Mouse (Mus musculus): ENCODE data around the gene Slamf9. TPM values are rescaled to one million over a fixed set of nuclear protein-coding genes. Genes with fewer than 3 reads are reported as not detected.
A peak's percentile ranks its signal among the peaks of the same experiment; 100 is the strongest.

Slamf9 gene
- polyA plus RNA-seq, 1 experiment from 2014 or later, result 0.23 TPM

GRCm38 (mm10) chr1:172484671-172485070 lies 9.5 kb downstream of the Slamf9 start:
- Histone ChIP-seq H3K27ac (ENCODE audit: low read depth, low read length) (no peak overlapping the region), H3K4me1 (ENCODE audit: control insufficient read depth, insufficient read depth, low read depth, low read length) (peaks cover 46% of the 10 kb centered on the region), H3K4me3 (ENCODE audit: low read length) (peak overlapping the region; percentile 69), H3K36me3 (ENCODE audit: control insufficient read depth, insufficient read depth, low read length) (no peaks in the 10 kb centered on the region), H3K9me3 (ENCODE audit: control insufficient read depth, low read length) (no peaks in the 10 kb centered on the region), H3K27me3 (replicated peaks; ENCODE audit: control insufficient read depth, insufficient read depth, low read length) (peaks cover 3% of the 10 kb centered on the region; the same call in 1 of the 2 replicates), H3K4me2 (ENCODE audit: low read length) (peak overlapping the region; percentile 90), H3K9ac (ENCODE audit: low read depth, low read length) (peak overlapping the region; percentile 49)
- no peak for ATAC-seq
- WGBS, result 47% methylated on average over 13 of the region's 13 CpGs

GRCm38 (mm10) chr1:172485821-172486220 lies 10.7 kb downstream of the Slamf9 start:
- Histone ChIP-seq H3K36me3 (ENCODE audit: control insufficient read depth, insufficient read depth, low read length) (no peaks in the 10 kb centered on the region), H3K27ac (ENCODE audit: low read depth, low read length) (no peak overlapping the region), H3K4me1 (ENCODE audit: control insufficient read depth, insufficient read depth, low read depth, low read length) (peaks cover 51% of the 10 kb centered on the region), H3K4me3 (ENCODE audit: low read length) (peak overlapping the region; percentile 13), H3K4me2 (ENCODE audit: low read length) (peak overlapping the region; percentile 90), H3K9ac (ENCODE audit: low read depth, low read length) (0 out of 2 replicates have a peak overlapping the region, but pooled peaks have one; percentile 24), H3K27me3 (replicated peaks; ENCODE audit: control insufficient read depth, insufficient read depth, low read length) (no peaks in the 10 kb centered on the region), H3K9me3 (ENCODE audit: control insufficient read depth, low read length) (no peaks in the 10 kb centered on the region)
- no peak for ATAC-seq
- WGBS, result 18% methylated on average over 6 of the region's 6 CpGs

- Histone ChIP-seq H3K27ac (ENCODE audit: low read depth, low read length) (no peak overlapping the region), H3K27me3 (replicated peaks; ENCODE audit: control insufficient read depth, insufficient read depth, low read length) (no peaks in the 10 kb centered on the region), H3K4me2 (ENCODE audit: low read length) (peak overlapping the region; percentile 90), H3K9me3 (ENCODE audit: control insufficient read depth, low read length) (no peaks in the 10 kb centered on the region), H3K4me1 (ENCODE audit: control insufficient read depth, insufficient read depth, low read depth, low read length) (peaks cover 51% of the 10 kb centered on the region), H3K4me3 (ENCODE audit: low read length) (peak overlapping the region; percentile 13), H3K36me3 (ENCODE audit: control insufficient read depth, insufficient read depth, low read length) (no peaks in the 10 kb centered on the region), H3K9ac (ENCODE audit: low read depth, low read length) (0 out of 2 replicates have a peak overlapping the region, but pooled peaks have one; percentile 24)
- ATAC-seq, result no peak
- WGBS, result 14% methylated on average over 4 of the region's 4 CpGs
These were observed 11.1 kb downstream of the Slamf9 start for GRCm38 (mm10) chr1:172486236-172486635.

GRCm38 (mm10) chr1:172486651-172487050 lies 11.5 kb downstream of the Slamf9 start:
- 43% methylated on average over 5 of the region's 5 CpGs for WGBS
- no peaks in the 10 kb centered on the region for H3K9me3 ChIP-seq (ENCODE audit: control insufficient read depth, low read length)
- H3K4me1 ChIP-seq (ENCODE audit: control insufficient read depth, insufficient read depth, low read depth, low read length), result peaks cover 51% of the 10 kb centered on the region
- no peaks in the 10 kb centered on the region for H3K27me3 ChIP-seq (replicated peaks; ENCODE audit: control insufficient read depth, insufficient read depth, low read length)
- no peaks in the 10 kb centered on the region for H3K36me3 ChIP-seq (ENCODE audit: control insufficient read depth, insufficient read depth, low read length)
- H3K4me2 ChIP-seq (ENCODE audit: low read length), result peak overlapping the region; percentile 90
- no peak overlapping the region for H3K9ac ChIP-seq (ENCODE audit: low read depth, low read length)
- no peak overlapping the region for H3K27ac ChIP-seq (ENCODE audit: low read depth, low read length)
- no peak for ATAC-seq
- H3K4me3 ChIP-seq (ENCODE audit: low read length), result peak overlapping the region; percentile 13

GRCm38 (mm10) chr1:172487859-172488258 lies 12.7 kb downstream of the Slamf9 start:
- Histone ChIP-seq H3K4me2 (ENCODE audit: low read length) (no peak overlapping the region), H3K9ac (ENCODE audit: low read depth, low read length) (no peak overlapping the region), H3K27ac (ENCODE audit: low read depth, low read length) (no peak overlapping the region), H3K4me3 (ENCODE audit: low read length) (no peak overlapping the region), H3K27me3 (replicated peaks; ENCODE audit: control insufficient read depth, insufficient read depth, low read length) (no peaks in the 10 kb centered on the region), H3K9me3 (ENCODE audit: control insufficient read depth, low read length) (no peaks in the 10 kb centered on the region), H3K36me3 (ENCODE audit: control insufficient read depth, insufficient read depth, low read length) (0 out of 2 replicates have a peak, but pooled peaks cover 2% of the 10 kb centered on the region), H3K4me1 (ENCODE audit: control insufficient read depth, insufficient read depth, low read depth, low read length) (peaks cover 50% of the 10 kb centered on the region)
- no peak for ATAC-seq
- 79% methylated on average over 4 of the region's 4 CpGs for WGBS

- WGBS, result 81% methylated on average over 7 of the region's 7 CpGs
- H3K36me3 ChIP-seq (ENCODE audit: control insufficient read depth, insufficient read depth, low read length), result 0 out of 2 replicates have a peak, but pooled peaks cover 3% of the 10 kb centered on the region
- H3K27ac ChIP-seq (ENCODE audit: low read depth, low read length), result no peak overlapping the region
- no peak overlapping the region for H3K4me3 ChIP-seq (ENCODE audit: low read length)
- ATAC-seq, result no peak
- H3K27me3 ChIP-seq (replicated peaks; ENCODE audit: control insufficient read depth, insufficient read depth, low read length), result no peaks in the 10 kb centered on the region
- no peaks in the 10 kb centered on the region for H3K9me3 ChIP-seq (ENCODE audit: control insufficient read depth, low read length)
- no peak overlapping the region for H3K4me2 ChIP-seq (ENCODE audit: low read length)
- peaks cover 40% of the 10 kb centered on the region for H3K4me1 ChIP-seq (ENCODE audit: control insufficient read depth, insufficient read depth, low read depth, low read length)
- H3K9ac ChIP-seq (ENCODE audit: low read depth, low read length), result no peak overlapping the region
These were observed 13.7 kb downstream of the Slamf9 start for GRCm38 (mm10) chr1:172488831-172489230.

GRCm38 (mm10) chr1:172489585-172490250 lies 14.6 kb downstream of the Slamf9 start:
- H3K4me1 ChIP-seq (ENCODE audit: control insufficient read depth, insufficient read depth, low read depth, low read length), result peaks cover 31% of the 10 kb centered on the region
- H3K36me3 ChIP-seq (ENCODE audit: control insufficient read depth, insufficient read depth, low read length), result 0 out of 2 replicates have a peak, but pooled peaks cover 6% of the 10 kb centered on the region
- H3K4me2 ChIP-seq (ENCODE audit: low read length), result peak overlapping the region; percentile 56
- no peaks in the 10 kb centered on the region for H3K27me3 ChIP-seq (replicated peaks; ENCODE audit: control insufficient read depth, insufficient read depth, low read length)
- WGBS, result 54% methylated on average over 12 of the region's 12 CpGs
- H3K4me3 ChIP-seq (ENCODE audit: low read length), result peak overlapping the region; percentile 25
- no peak overlapping the region for H3K27ac ChIP-seq (ENCODE audit: low read depth, low read length)
- H3K9me3 ChIP-seq (ENCODE audit: control insufficient read depth, low read length), result no peaks in the 10 kb centered on the region
- H3K9ac ChIP-seq (ENCODE audit: low read depth, low read length), result peak overlapping the region; percentile 31
- ATAC-seq, result peak; percentile 29

GRCm38 (mm10) chr1:172490261-172490661 lies 15.1 kb downstream of the Slamf9 start:
- Histone ChIP-seq H3K4me1 (ENCODE audit: control insufficient read depth, insufficient read depth, low read depth, low read length) (peaks cover 26% of the 10 kb centered on the region), H3K9me3 (ENCODE audit: control insufficient read depth, low read length) (no peaks in the 10 kb centered on the region), H3K4me3 (ENCODE audit: low read length) (peak overlapping the region; percentile 25), H3K4me2 (ENCODE audit: low read length) (peak overlapping the region; percentile 56), H3K9ac (ENCODE audit: low read depth, low read length) (peak overlapping the region; percentile 31), H3K27ac (ENCODE audit: low read depth, low read length) (no peak overlapping the region), H3K27me3 (replicated peaks; ENCODE audit: control insufficient read depth, insufficient read depth, low read length) (no peaks in the 10 kb centered on the region), H3K36me3 (ENCODE audit: control insufficient read depth, insufficient read depth, low read length) (0 out of 2 replicates have a peak, but pooled peaks cover 6% of the 10 kb centered on the region)
- 9% methylated on average over 10 of the region's 10 CpGs for WGBS
- ATAC-seq, result peak; percentile 49

GRCm38 (mm10) chr1:172492047-172492446 lies 16.9 kb downstream of the Slamf9 start:
- Histone ChIP-seq H3K4me2 (ENCODE audit: low read length) (no peak overlapping the region), H3K36me3 (ENCODE audit: control insufficient read depth, insufficient read depth, low read length) (peaks cover 14% of the 10 kb centered on the region), H3K9ac (ENCODE audit: low read depth, low read length) (no peak overlapping the region), H3K4me1 (ENCODE audit: control insufficient read depth, insufficient read depth, low read depth, low read length) (peaks cover 8% of the 10 kb centered on the region), H3K9me3 (ENCODE audit: control insufficient read depth, low read length) (no peaks in the 10 kb centered on the region), H3K4me3 (ENCODE audit: low read length) (no peak overlapping the region), H3K27me3 (replicated peaks; ENCODE audit: control insufficient read depth, insufficient read depth, low read length) (no peaks in the 10 kb centered on the region; the same call in 1 of the 2 replicates), H3K27ac (ENCODE audit: low read depth, low read length) (no peak overlapping the region)
- WGBS, result 90% methylated on average over 8 of the region's 8 CpGs
- no peak for ATAC-seq
